Mouse (Mus musculus) small intestine, adult 2 months (tissue): ENCODE results near the gene Rfxank.

Source experiments
- CTCF ChIP-seq: fragments of 200-500 bp; IDR thresholded peaks from 2 replicates; pipeline ENCODE4 v1.5.1; 2012; ENCODE audit warnings: low read depth, mild to moderate bottlenecking, control low read depth, inconsistent platforms, low read length, moderate library complexity, mixed read lengths; ENCODE audit not compliant: insufficient replicate concordance, insufficient read length; ENCODE audit errors: extremely low read depth
- POLR2A ChIP-seq: fragments of 200-500 bp; IDR thresholded peaks from 2 replicates; pipeline ENCODE4 v1.6.1; 2012; ENCODE audit warnings: low read depth, mild to moderate bottlenecking, control low read depth, inconsistent platforms, low read length, moderate library complexity

DNA sequence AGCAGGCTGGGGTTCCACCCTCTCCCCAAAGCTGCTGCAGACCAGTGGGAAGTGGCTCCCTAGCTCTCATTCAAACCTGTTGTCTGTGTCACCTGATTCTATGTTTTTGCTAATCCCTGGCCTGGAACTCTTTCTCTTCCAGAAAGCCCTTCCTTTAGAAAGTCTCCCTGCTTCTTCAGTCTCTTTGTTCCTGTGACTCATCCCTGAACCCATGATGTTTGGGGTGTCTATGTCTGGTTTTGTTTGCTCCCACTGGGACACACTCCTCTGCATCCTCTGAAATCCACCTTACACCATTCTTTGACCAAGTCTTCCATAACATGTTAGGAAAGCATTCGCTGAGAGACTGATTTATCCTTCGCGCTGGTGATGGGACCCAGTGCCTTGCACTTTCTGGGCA is 8.9 kb downstream of the Rfxank start:
- no peak for TF ChIP-seq CTCF
- TF ChIP-seq POLR2A, result no peak
